Mouse (Mus musculus) liver, embryonic 14.5 days (tissue): ENCODE data around the gene Kcnip2.

Source experiments
- CTCF ChIP-seq: IDR thresholded peaks from 2 replicates; pipeline ENCODE4 v1.5.1; 2016; ENCODE audit warnings: antibody characterized with exemption, low read depth, control low read depth
- EP300 ChIP-seq: IDR thresholded peaks from 2 replicates; pipeline ENCODE4 v1.6.1; 2016; ENCODE audit warnings: antibody characterized with exemption, low read depth

DNA sequence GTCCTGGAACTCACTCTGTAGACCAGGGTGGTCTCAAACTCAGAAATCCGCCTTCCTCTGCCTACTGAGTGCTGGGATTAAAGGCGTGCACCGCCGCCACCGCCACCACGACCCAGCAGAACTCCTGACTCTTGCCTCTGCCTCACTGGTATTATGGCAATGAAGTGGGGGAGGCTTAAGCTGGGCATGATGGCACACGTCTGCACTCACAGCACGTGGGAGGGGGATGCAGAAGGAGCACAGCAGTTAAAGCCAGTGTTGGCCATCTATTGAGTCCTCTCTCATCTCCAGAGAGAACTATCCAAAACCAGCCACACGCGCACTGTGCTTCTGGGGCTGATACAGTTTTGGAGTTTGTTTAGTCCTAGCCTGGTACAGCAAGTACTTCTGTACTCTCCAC lies 17.8 kb upstream of the Kcnip2 start:
- TF ChIP-seq CTCF (no peak), EP300 (no peak)
